In the genomic region with DNA sequence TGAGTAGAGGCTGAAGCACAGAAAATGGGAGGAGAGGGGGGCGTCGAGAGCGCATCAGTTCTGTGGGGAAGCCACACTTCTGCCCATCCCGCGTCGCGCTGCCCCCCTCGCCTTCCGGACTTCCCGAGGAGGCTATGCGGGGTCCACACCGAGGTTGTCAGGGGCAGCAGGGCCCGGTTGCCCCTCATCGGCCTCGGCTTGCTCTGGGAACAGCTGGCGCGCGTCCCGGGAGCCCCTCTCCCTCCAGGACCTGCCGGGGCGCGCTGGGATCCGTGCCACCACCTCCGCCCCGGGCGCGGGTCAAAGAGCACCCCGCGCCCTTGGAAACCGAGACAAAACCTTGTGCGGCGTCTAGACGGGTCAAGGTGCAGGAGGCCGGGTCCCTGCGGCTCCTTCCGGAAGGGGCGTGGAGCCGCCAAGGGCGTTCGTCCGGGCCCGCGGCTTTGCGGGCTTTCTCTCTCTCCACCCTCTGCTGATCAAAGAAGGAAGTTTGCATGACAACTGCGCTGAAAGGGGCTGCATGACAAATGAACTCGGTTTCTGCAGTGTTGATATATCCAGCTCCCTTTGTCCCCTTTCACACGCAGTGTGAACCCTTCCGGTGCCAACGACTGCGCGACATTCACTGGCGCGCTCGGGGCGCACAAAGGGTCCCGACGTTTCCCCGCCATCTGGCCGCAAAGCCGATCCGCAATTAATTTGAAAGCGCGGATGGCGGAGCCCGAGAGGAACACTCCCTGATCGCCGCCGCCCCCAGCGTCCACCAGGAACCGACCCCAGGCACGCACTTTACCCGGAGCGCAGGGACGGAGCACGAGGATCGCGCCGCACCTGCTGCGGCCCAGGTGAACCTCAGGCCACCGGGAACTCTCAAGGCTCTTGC, we compare ENCODE assay signal across 9 mouse cellular contexts. TPM values are rescaled to one million over a fixed set of nuclear protein-coding genes. Genes with fewer than 3 reads are reported as not detected.
A peak's percentile ranks its signal among the peaks of the same experiment; 100 is the strongest.
DNase-seq lines count a peak whose midpoint lies in the region; ATAC-seq and TF ChIP-seq lines count a peak whose summit lies in the region.
"Had no signal": no experiment of that assay in that cellular context is flagged by ENCODE, and none has a peak within 500 bp of the region (broad histone marks: within the 10 kb centered on the region; RNA-seq: fewer than 3 reads in every experiment).

No protein-coding gene starts in this region.

- H3K27ac ChIP-seq in liver, adult 2 months (replicated peaks; ENCODE audit: insufficient read depth, low read depth, low read length), result no peak overlapping the region
- no peak overlapping the region; the same call in 1 of the 2 replicates for H3K27ac ChIP-seq in embryonic facial prominence, embryonic 10.5 days (replicated peaks)
- H3K27ac ChIP-seq in intestine, postnatal 0 days (ENCODE audit: low read depth, low read length), result no peak overlapping the region

- no peak for TF ChIP-seq POLR2A in liver, adult 2 months (IDR thresholded peaks at IDR 0.05; ENCODE audit: extremely low read depth, insufficient read depth, low read length)

- no peak for DNase-seq in liver, adult 2 months (ENCODE audit: extremely low read depth, low read depth, low spot score)
- no peak for DNase-seq in liver
- DNase-seq in embryonic facial prominence, embryonic 10.5 days (ENCODE audit: low spot score), result peak; percentile 62
- peak; percentile 70 for DNase-seq in yolk sac, embryonic 10.5 days (ENCODE audit: low spot score)
- no peak for DNase-seq in ovary, postnatal 14 days (ENCODE audit: low spot score)
- no peak for DNase-seq in thymus, adult 18-20 months

- H3K4me3 ChIP-seq in liver, adult 2 months (ENCODE audit: insufficient read depth, low read depth, low read length), result peak overlapping the region; percentile 20; the same call in 1 of the 2 replicates
- peak overlapping the region; percentile 52 for H3K4me3 ChIP-seq in embryonic facial prominence, embryonic 10.5 days
- H3K4me3 ChIP-seq in intestine, postnatal 0 days (ENCODE audit: low read depth, low read length), result peak overlapping the region; percentile 43
- peak overlapping the region; percentile 86 for H3K4me3 ChIP-seq in megakaryocyte, embryonic 14.5 days (replicated peaks)

- peaks cover 2% of the 10 kb centered on the region; the same call in 1 of the 2 replicates for H3K4me1 ChIP-seq in liver, adult 2 months (ENCODE audit: control insufficient read depth, insufficient read depth, low read length)
- peaks cover 9% of the 10 kb centered on the region for H3K4me1 ChIP-seq in embryonic facial prominence, embryonic 10.5 days
- no peaks in the 10 kb centered on the region for H3K4me1 ChIP-seq in intestine, postnatal 0 days (replicated peaks; ENCODE audit: control insufficient read depth, insufficient read depth, low read length)
- peaks cover 40% of the 10 kb centered on the region for H3K4me1 ChIP-seq in megakaryocyte, embryonic 14.5 days

- no peak overlapping the region for H3K9ac ChIP-seq in liver, adult 2 months (ENCODE audit: low read depth, low read length)
- no peak overlapping the region for H3K9ac ChIP-seq in intestine, postnatal 0 days (ENCODE audit: low read depth, low read length)

- no peak for TF ChIP-seq CTCF in liver, adult 2 months (IDR thresholded peaks at IDR 0.05; ENCODE audit: low read depth, low read length)
- TF ChIP-seq CTCF in intestine, postnatal 0 days (IDR thresholded peaks at IDR 0.05; ENCODE audit: low read depth), result no peak

- WGBS in liver, adult 2 months, result 1% methylated on average over 80 of the region's 80 CpGs
- WGBS in embryonic facial prominence, embryonic 10.5 days, result under 1% methylated on average over 80 of the region's 80 CpGs
- under 1% methylated on average over 80 of the region's 80 CpGs for WGBS in intestine, postnatal 0 days

- H3K79me2 ChIP-seq in liver, adult 2 months (ENCODE audit: control insufficient read depth, insufficient read depth, low read length), result no peaks in the 10 kb centered on the region

- no peaks in the 10 kb centered on the region for H3K9me3 ChIP-seq in embryonic facial prominence, embryonic 10.5 days
- no peaks in the 10 kb centered on the region for H3K9me3 ChIP-seq in intestine, postnatal 0 days (ENCODE audit: control insufficient read depth)
- no peaks in the 10 kb centered on the region for H3K9me3 ChIP-seq in megakaryocyte, embryonic 14.5 days

- peaks cover 16% of the 10 kb centered on the region for H3K27me3 ChIP-seq in liver, adult 2 months (ENCODE audit: control insufficient read depth, insufficient read depth, low read length)
- H3K27me3 ChIP-seq in embryonic facial prominence, embryonic 10.5 days (replicated peaks; ENCODE audit: low read depth, poor library complexity, severe bottlenecking), result peaks cover 100% of the 10 kb centered on the region
- peaks cover 79% of the 10 kb centered on the region for H3K27me3 ChIP-seq in intestine, postnatal 0 days (replicated peaks; ENCODE audit: control insufficient read depth, insufficient read depth, low read length)
- peaks cover 87% of the 10 kb centered on the region for H3K27me3 ChIP-seq in megakaryocyte, embryonic 14.5 days (replicated peaks)

- H3K36me3 ChIP-seq in liver, adult 2 months (ENCODE audit: control insufficient read depth, insufficient read depth, low read length), result no peaks in the 10 kb centered on the region
- no peaks in the 10 kb centered on the region for H3K36me3 ChIP-seq in embryonic facial prominence, embryonic 10.5 days (replicated peaks)
- H3K36me3 ChIP-seq in intestine, postnatal 0 days (ENCODE audit: control insufficient read depth, insufficient read depth), result no peaks in the 10 kb centered on the region
- no peaks in the 10 kb centered on the region for H3K36me3 ChIP-seq in megakaryocyte, embryonic 14.5 days (replicated peaks; ENCODE audit: low read length)

- peak overlapping the region; percentile 73 for H3K4me2 ChIP-seq in intestine, postnatal 0 days (replicated peaks; ENCODE audit: low read depth)

- peak; percentile 82 for ATAC-seq in intestine, postnatal 0 days

RNA-seq across cellular contexts. Expression of gene Cnpy1, which starts 35.8 kb away (rescaled TPM):
- under 0.01 and 0.13 TPM in 2 replicates for total RNA-seq in liver, adult 2 months (2014; rRNA removed)
- polyA plus RNA-seq in liver, adult 2 months (2012; rRNA removed), result not detected in 2 replicates
- polyA plus RNA-seq in embryonic facial prominence, embryonic 10.5 days (2016; fragmentation: Nextera tagmentation; extraction: Ambion mirVana), result 1.3 and 5.3 TPM in 2 replicates
- 1.0 and 1.2 TPM in 2 replicates for polyA plus RNA-seq in intestine, postnatal 0 days (2015; fragmentation: Nextera tagmentation; extraction: Ambion mirVana)
- polyA plus RNA-seq in megakaryocyte, embryonic 14.5 days (2012; ENCODE audit: insufficient read depth, low replicate concordance), result not detected in 2 replicates
- total RNA-seq: neutrophil, adult 5-6 weeks had no signal

RNA-seq across cellular contexts. Expression of gene En2, which starts 44.3 kb away (rescaled TPM):
- under 0.01 and 0.13 TPM in 2 replicates for total RNA-seq in liver, adult 2 months (2014; rRNA removed)
- 0.02 TPM in 1 of 2 replicates, not detected in the other for polyA plus RNA-seq in liver, adult 2 months (2012; rRNA removed)
- polyA plus RNA-seq in embryonic facial prominence, embryonic 10.5 days (2016; fragmentation: Nextera tagmentation; extraction: Ambion mirVana), result 0.05 TPM in 1 of 2 replicates, not detected in the other
- not detected in 2 replicates for polyA plus RNA-seq in intestine, postnatal 0 days (2015; fragmentation: Nextera tagmentation; extraction: Ambion mirVana)
- 0.47 TPM in 1 of 2 replicates, not detected in the other for polyA plus RNA-seq in megakaryocyte, embryonic 14.5 days (2012; ENCODE audit: insufficient read depth, low replicate concordance)
- total RNA-seq: neutrophil, adult 5-6 weeks had no signal

Comparison
In these comparisons a context has a peak if more than half of its experiments do, and no peak if none do; other contexts are left out.
1. DNase-seq: peak in embryonic facial prominence, embryonic 10.5 days (single experiment) and yolk sac, embryonic 10.5 days (single experiment); none in liver, adult 2 months (single experiment), liver (single experiment), ovary, postnatal 14 days (single experiment) and thymus, adult 18-20 months (0 of 2).
2. H3K4me3 ChIP-seq: peak in every context shown above with its lines; median percentile 86 in megakaryocyte, embryonic 14.5 days; 52 in embryonic facial prominence, embryonic 10.5 days; 43 in intestine, postnatal 0 days; 20 in liver, adult 2 months.